Mouse (Mus musculus): ENCODE data around the gene Rgs19. TPM values are rescaled to one million over a fixed set of nuclear protein-coding genes. Genes with fewer than 3 reads are reported as not detected.

Gene Rgs19
- polyA plus RNA-seq, 1 experiment from 2014 or later, result 66.6 TPM

DNA sequence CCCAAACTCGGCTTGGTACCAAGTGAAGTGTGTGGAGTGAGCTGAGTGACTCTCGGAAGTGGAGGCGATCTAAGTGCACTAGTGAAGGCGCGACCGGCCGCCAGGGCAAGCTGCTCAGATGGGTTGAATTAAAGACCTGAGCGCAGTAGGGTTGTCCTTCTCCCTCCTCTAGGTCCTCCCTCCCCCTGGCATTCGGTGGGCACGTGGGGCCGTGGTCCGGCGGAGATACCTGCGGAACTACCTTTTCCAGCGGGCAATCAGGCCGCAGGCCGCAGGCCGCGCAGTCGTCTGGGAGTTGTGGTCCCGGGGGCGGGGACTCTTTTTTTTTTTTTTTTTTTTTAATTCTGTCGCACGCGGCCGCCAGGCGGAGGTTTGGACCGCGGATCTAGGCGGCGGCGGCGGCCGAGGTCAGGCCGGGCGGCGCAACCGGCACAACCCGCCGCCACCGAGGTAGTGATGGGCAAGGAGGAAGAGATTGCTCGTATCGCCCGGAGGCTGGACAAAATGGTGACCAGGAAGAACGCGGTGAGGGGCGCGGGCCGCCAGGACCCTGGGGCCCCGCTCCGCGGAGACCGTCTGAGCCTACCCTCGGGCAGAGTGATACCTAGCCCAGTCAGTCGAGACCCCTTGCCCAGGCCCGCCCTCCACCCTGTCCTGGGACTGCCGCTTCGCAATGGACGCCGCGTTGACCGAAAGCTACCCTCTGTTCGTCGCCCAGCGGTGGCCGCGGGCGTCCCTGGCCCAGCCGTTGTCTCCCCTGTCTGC is 13.6 kb downstream of the Rgs19 start, which contains the start of gene Tcea2:
TSS of gene Tcea2 (plus strand) at position 360 of the 765 bp plus-strand sequence.
- Histone ChIP-seq H3K27ac (ENCODE audit: low read depth, low read length) (no peak within 1 kb of the TSS), H3K9ac (ENCODE audit: low read length) (peak within 1 kb of the TSS; percentile 86), H3K4me1 (ENCODE audit: control insufficient read depth, insufficient read depth, low read length) (peaks cover 6% of the 10 kb centered on the region; the same call in 1 of the 2 replicates), H3K4me3 (ENCODE audit: low read depth, low read length) (peak within 1 kb of the TSS; percentile 60), H3K4me2 (ENCODE audit: low read depth) (peak within 1 kb of the TSS; percentile 93), H3K9me3 (ENCODE audit: control insufficient read depth, low read length) (no peaks in the 10 kb centered on the region), H3K36me3 (ENCODE audit: control insufficient read depth, insufficient read depth, low read length) (no peaks in the 10 kb centered on the region), H3K27me3 (ENCODE audit: control insufficient read depth, insufficient read depth, low read length) (no peaks in the 10 kb centered on the region)
- WGBS, result 1% methylated on average over 47 of the region's 69 CpGs
- DNase-seq (ENCODE audit: low spot score) (peak; percentile 80), ATAC-seq (ENCODE audit: insufficient read depth, low FRiP score, low TSS enrichment) (peak; percentile 67)

GRCm38 (mm10) chr2:181678780-181679179 is 15.0 kb downstream of the Rgs19 start:
- peak; percentile 76 for DNase-seq (ENCODE audit: low spot score)
- no peak overlapping the region for H3K4me2 ChIP-seq (ENCODE audit: low read depth)

GRCm38 (mm10) chr2:181677755-181678098 is 16.1 kb downstream of the Rgs19 start:
- Histone ChIP-seq H3K27ac (ENCODE audit: low read depth, low read length) (no peak overlapping the region), H3K9me3 (ENCODE audit: control insufficient read depth, low read length) (no peaks in the 10 kb centered on the region), H3K9ac (ENCODE audit: low read length) (no peak overlapping the region), H3K4me2 (ENCODE audit: low read depth) (no peak overlapping the region), H3K4me3 (ENCODE audit: low read depth, low read length) (no peak overlapping the region), H3K4me1 (ENCODE audit: control insufficient read depth, insufficient read depth, low read length) (peaks cover 12% of the 10 kb centered on the region; the same call in 1 of the 2 replicates), H3K27me3 (ENCODE audit: control insufficient read depth, insufficient read depth, low read length) (peaks cover 4% of the 10 kb centered on the region), H3K36me3 (ENCODE audit: control insufficient read depth, insufficient read depth, low read length) (no peaks in the 10 kb centered on the region)
- WGBS, result 62% methylated on average over 3 of the region's 3 CpGs
- DNase-seq (ENCODE audit: low spot score) (no peak), ATAC-seq (ENCODE audit: insufficient read depth, low FRiP score, low TSS enrichment) (no peak)

More at GRCm38 (mm10) chr2:181678780-181679179, 15.0 kb downstream of the Rgs19 start:
- ATAC-seq (ENCODE audit: insufficient read depth, low FRiP score, low TSS enrichment), result 0 out of 2 replicates have a peak, but pooled peaks have one; percentile 23
- Histone ChIP-seq H3K9me3 (ENCODE audit: control insufficient read depth, low read length) (no peaks in the 10 kb centered on the region), H3K36me3 (ENCODE audit: control insufficient read depth, insufficient read depth, low read length) (no peaks in the 10 kb centered on the region), H3K9ac (ENCODE audit: low read length) (no peak overlapping the region), H3K27ac (ENCODE audit: low read depth, low read length) (no peak overlapping the region), H3K4me1 (ENCODE audit: control insufficient read depth, insufficient read depth, low read length) (peaks cover 7% of the 10 kb centered on the region; the same call in 1 of the 2 replicates), H3K27me3 (ENCODE audit: control insufficient read depth, insufficient read depth, low read length) (no peaks in the 10 kb centered on the region), H3K4me3 (ENCODE audit: low read depth, low read length) (no peak overlapping the region)
- WGBS, result 59% methylated on average over 1 of the region's 1 CpGs

GRCm38 (mm10) chr2:181677096-181677754 is 16.6 kb downstream of the Rgs19 start:
- Histone ChIP-seq H3K4me1 (ENCODE audit: control insufficient read depth, insufficient read depth, low read length) (peaks cover 12% of the 10 kb centered on the region; the same call in 1 of the 2 replicates), H3K9ac (ENCODE audit: low read length) (no peak overlapping the region), H3K36me3 (ENCODE audit: control insufficient read depth, insufficient read depth, low read length) (no peaks in the 10 kb centered on the region), H3K4me2 (ENCODE audit: low read depth) (no peak overlapping the region), H3K9me3 (ENCODE audit: control insufficient read depth, low read length) (no peaks in the 10 kb centered on the region), H3K27ac (ENCODE audit: low read depth, low read length) (no peak overlapping the region), H3K27me3 (ENCODE audit: control insufficient read depth, insufficient read depth, low read length) (peaks cover 9% of the 10 kb centered on the region), H3K4me3 (ENCODE audit: low read depth, low read length) (no peak overlapping the region)
- WGBS, result 61% methylated on average over 5 of the region's 5 CpGs
- no peak for DNase-seq (ENCODE audit: low spot score)
- no peak for ATAC-seq (ENCODE audit: insufficient read depth, low FRiP score, low TSS enrichment)

DNA sequence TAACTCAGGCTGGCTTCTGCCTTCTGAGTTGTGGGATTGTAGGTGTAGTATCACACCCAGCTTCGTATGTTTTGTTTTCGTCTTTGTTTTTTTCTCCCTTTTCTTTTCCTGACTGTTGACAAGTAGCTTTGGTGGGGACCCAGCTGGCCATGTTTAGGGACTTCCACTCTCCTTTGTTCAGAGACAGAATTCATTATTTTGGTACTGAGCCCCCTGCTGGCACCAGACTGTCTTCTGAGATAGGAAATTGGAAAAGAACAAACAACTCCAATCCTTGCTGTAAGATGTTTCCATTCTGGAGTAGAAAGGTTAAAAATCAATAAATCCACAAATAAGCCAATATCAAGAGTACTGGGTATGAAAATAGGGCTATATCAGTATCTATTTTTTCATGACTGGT is 17.4 kb downstream of the Rgs19 start:
- ATAC-seq (ENCODE audit: insufficient read depth, low FRiP score, low TSS enrichment) (no peak), DNase-seq (ENCODE audit: low spot score) (no peak)
- Histone ChIP-seq H3K36me3 (ENCODE audit: control insufficient read depth, insufficient read depth, low read length) (no peaks in the 10 kb centered on the region), H3K27me3 (ENCODE audit: control insufficient read depth, insufficient read depth, low read length) (peaks cover 17% of the 10 kb centered on the region), H3K9me3 (ENCODE audit: control insufficient read depth, low read length) (no peaks in the 10 kb centered on the region), H3K9ac (ENCODE audit: low read length) (no peak overlapping the region), H3K4me1 (ENCODE audit: control insufficient read depth, insufficient read depth, low read length) (peaks cover 12% of the 10 kb centered on the region; the same call in 1 of the 2 replicates), H3K4me3 (ENCODE audit: low read depth, low read length) (no peak overlapping the region), H3K27ac (ENCODE audit: low read depth, low read length) (no peak overlapping the region), H3K4me2 (ENCODE audit: low read depth) (no peak overlapping the region)
- WGBS, result 56% methylated on average over 2 of the region's 2 CpGs

- Histone ChIP-seq H3K36me3 (ENCODE audit: control insufficient read depth, insufficient read depth, low read length) (no peaks in the 10 kb centered on the region), H3K27ac (ENCODE audit: low read depth, low read length) (no peak overlapping the region), H3K9me3 (ENCODE audit: control insufficient read depth, low read length) (no peaks in the 10 kb centered on the region), H3K4me1 (ENCODE audit: control insufficient read depth, insufficient read depth, low read length) (peaks cover 12% of the 10 kb centered on the region; the same call in 1 of the 2 replicates), H3K27me3 (ENCODE audit: control insufficient read depth, insufficient read depth, low read length) (peaks cover 26% of the 10 kb centered on the region), H3K4me3 (ENCODE audit: low read depth, low read length) (no peak overlapping the region), H3K9ac (ENCODE audit: low read length) (peak overlapping the region; percentile 37), H3K4me2 (ENCODE audit: low read depth) (peak overlapping the region; percentile 34)
- DNase-seq (ENCODE audit: low spot score), result peak; percentile 59
- ATAC-seq (ENCODE audit: insufficient read depth, low FRiP score, low TSS enrichment), result peak; percentile 31; the same call in 1 of the 2 replicates
- WGBS, result 2% methylated on average over 14 of the region's 14 CpGs
Measured at GRCm38 (mm10) chr2:181675454-181675853, 18.3 kb downstream of the Rgs19 start.

DNA sequence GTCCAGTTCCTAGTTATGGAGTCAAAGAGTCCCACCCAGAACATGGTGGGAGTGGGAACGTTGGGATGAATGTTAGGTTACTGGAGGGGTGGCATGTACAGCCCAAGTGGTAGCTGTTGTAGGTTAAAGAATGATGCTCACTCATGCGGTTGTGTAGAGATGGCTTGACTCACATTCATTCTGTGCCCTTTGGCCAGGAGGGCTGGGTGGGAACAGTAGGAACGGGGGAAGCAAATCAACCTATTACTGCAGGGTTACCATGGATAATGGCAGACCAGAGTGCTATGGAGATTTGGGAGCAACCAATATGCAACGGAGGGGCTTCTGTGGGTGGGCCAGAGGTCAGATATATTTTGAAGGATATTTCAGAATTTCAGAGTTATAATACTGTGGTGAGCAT is 18.8 kb downstream of the Rgs19 start:
- Histone ChIP-seq H3K27ac (ENCODE audit: low read depth, low read length) (no peak overlapping the region), H3K9ac (ENCODE audit: low read length) (no peak overlapping the region), H3K4me3 (ENCODE audit: low read depth, low read length) (no peak overlapping the region), H3K27me3 (ENCODE audit: control insufficient read depth, insufficient read depth, low read length) (peaks cover 32% of the 10 kb centered on the region), H3K4me2 (ENCODE audit: low read depth) (no peak overlapping the region), H3K4me1 (ENCODE audit: control insufficient read depth, insufficient read depth, low read length) (peaks cover 14% of the 10 kb centered on the region; the same call in 1 of the 2 replicates), H3K36me3 (ENCODE audit: control insufficient read depth, insufficient read depth, low read length) (no peaks in the 10 kb centered on the region), H3K9me3 (ENCODE audit: control insufficient read depth, low read length) (no peaks in the 10 kb centered on the region)
- WGBS, result 86% methylated on average over 4 of the region's 4 CpGs
- ATAC-seq (ENCODE audit: insufficient read depth, low FRiP score, low TSS enrichment), result no peak
- no peak for DNase-seq (ENCODE audit: low spot score)

DNA sequence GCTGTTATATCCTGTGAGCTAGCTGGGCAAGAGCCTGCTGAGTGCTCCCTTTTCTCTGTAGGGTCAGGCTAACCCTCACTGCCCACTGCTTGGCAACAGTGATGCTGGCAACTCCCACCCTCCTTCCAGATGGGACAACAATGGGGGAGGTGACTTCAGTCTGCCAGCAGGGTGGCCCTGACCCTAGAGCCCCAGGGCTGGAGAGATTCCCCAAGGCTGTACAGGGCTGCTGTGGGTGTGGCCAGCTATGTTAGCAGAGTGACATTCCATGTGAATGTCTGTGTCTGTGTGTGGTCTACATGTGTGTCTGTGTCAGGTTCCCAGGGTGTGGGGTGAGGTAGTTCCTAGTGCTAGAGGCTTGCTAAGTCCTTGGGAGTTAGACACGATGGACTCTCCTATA is 20.3 kb downstream of the Rgs19 start:
- H3K4me2 ChIP-seq (ENCODE audit: low read depth), result no peak overlapping the region
- ATAC-seq (ENCODE audit: insufficient read depth, low FRiP score, low TSS enrichment) (no peak), DNase-seq (ENCODE audit: low spot score) (no peak)
- no peak overlapping the region for H3K27ac ChIP-seq (ENCODE audit: low read depth, low read length)
- H3K27me3 ChIP-seq (ENCODE audit: control insufficient read depth, insufficient read depth, low read length), result peaks cover 46% of the 10 kb centered on the region
- no peaks in the 10 kb centered on the region for H3K9me3 ChIP-seq (ENCODE audit: control insufficient read depth, low read length)
- H3K4me3 ChIP-seq (ENCODE audit: low read depth, low read length), result no peak overlapping the region
- WGBS, result 47% methylated on average over 1 of the region's 1 CpGs
- peaks cover 14% of the 10 kb centered on the region; the same call in 1 of the 2 replicates for H3K4me1 ChIP-seq (ENCODE audit: control insufficient read depth, insufficient read depth, low read length)
- H3K9ac ChIP-seq (ENCODE audit: low read length), result no peak overlapping the region
- H3K36me3 ChIP-seq (ENCODE audit: control insufficient read depth, insufficient read depth, low read length), result no peaks in the 10 kb centered on the region
